Mouse (Mus musculus) forebrain, embryonic 12.5 days (tissue): ENCODE data around the gene Hspbp1. TPM values are rescaled to one million over a fixed set of nuclear protein-coding genes. Genes with fewer than 3 reads are reported as not detected.

Experiments used
- ATAC-seq: fragments of 200-750 bp; cut with Nextera tagmentation; 2 replicates; pipeline ENCODE4 v1.8.0; 2017; ENCODE audit warnings: moderate TSS enrichment; ENCODE audit not compliant: low FRiP score
- H3K27ac ChIP-seq: fragments of 300-500 bp; sonication (generic); 2 replicates; pipeline ENCODE4 v1.5.1; 2016; ENCODE audit warnings: mild to moderate bottlenecking
- H3K27me3 ChIP-seq: fragments of 300-500 bp; sonication (generic); 2 replicates; pipeline ENCODE4 v1.6.1; 2016; ENCODE audit warnings: mild to moderate bottlenecking
- H3K36me3 ChIP-seq: fragments of 300-500 bp; sonication (generic); replicated peaks from 2 replicates; pipeline ENCODE4 v1.6.1; 2016; ENCODE audit warnings: mild to moderate bottlenecking
- H3K4me1 ChIP-seq: fragments of 300-500 bp; sonication (generic); 2 replicates; pipeline ENCODE4 v1.6.1; 2016
- H3K4me2 ChIP-seq: fragments of 300-500 bp; sonication (generic); 2 replicates; pipeline ENCODE4 v1.6.1; 2016; ENCODE audit warnings: mild to moderate bottlenecking, moderate library complexity
- H3K4me3 ChIP-seq: fragments of 300-500 bp; sonication (generic); replicated peaks from 2 replicates; pipeline ENCODE4 v1.5.1; 2016; ENCODE audit warnings: mild to moderate bottlenecking
- H3K9ac ChIP-seq: fragments of 300-500 bp; sonication (generic); 2 replicates; pipeline ENCODE4 v1.6.1; 2016; ENCODE audit warnings: mild to moderate bottlenecking
- H3K9me3 ChIP-seq: fragments of 300-500 bp; sonication (generic); 2 replicates; pipeline ENCODE4 v1.6.1; 2016
- WGBS: fragments of 180-500 bp; shearing (Covaris S2); methylation state at CpG from one replicate; pipeline ENCODE4 v1.1.7; 2016; 5-methylcytosine and 5-hydroxymethylcytosine counted together
- polyA plus RNA-seq: library from polyadenylated mRNA; unstranded; fragments of >200 nt; fragmentation: Nextera tagmentation; extraction: Ambion mirVana; gene quantifications from 2 replicates; pipeline ENCODE4 v1.2.1, GENCODE M21; 2016

Hspbp1 gene
- polyA plus RNA-seq, 1 experiment from 2014 or later: 114 TPM

DNA sequence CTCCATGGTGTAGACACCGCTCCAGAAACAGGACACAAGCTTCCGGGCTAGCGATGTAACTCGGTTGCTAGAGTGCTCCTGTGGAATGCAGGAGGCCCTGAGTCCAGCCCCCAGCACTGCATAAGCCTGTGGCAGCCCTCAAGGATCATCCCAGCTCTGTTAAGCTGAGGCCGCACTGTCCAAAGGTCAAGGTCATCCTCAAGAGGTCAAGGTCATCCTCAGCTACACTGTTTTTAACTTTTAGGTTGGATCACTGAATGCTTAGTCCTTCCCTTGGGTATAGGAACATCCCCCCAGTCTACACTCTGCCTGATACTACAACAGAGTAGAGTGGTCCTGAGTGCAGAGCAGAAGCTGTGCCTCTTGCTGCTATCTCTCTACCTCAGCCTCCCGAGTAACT lies 8.1 kb upstream of the Hspbp1 start:
- 81% methylated on average over 6 of the region's 6 CpGs for WGBS

DNA sequence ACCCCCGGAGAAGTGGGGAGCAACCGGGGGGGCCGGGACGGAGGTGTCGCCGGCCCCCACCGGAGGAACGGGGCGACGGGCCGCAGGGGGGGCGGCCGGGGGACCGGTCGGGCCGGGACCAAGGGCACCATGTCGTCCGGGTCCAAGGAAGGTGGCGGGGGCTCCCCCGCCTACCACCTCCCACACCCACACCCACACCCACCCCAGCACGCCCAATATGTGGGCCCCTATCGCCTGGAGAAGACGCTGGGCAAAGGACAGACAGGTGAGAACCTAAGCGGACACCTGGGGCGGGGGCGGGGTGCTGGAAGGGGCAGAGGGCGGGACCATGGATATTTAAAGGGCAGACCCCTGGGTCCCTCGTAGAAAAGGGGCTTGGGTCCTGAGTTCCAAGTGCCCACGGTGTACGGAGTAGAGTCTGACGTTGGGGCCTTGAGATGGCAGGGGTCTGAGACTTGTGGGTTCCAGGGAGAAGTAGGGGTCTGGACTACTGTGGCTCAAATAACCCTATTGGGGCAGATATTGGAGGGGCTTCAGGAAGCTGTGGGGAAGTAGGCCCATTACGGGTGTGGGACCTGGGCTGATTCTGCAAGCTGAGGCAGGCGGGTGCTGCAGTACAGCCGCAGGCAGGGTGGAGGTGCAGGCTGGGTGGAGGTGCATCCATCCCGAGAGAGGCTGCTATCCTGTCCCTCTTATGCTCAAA lies 6.2 kb upstream of the Hspbp1 start:
- H3K4me2 ChIP-seq: peak overlapping the region; percentile 77

More for the DNA sequence above, 8.1 kb upstream of the Hspbp1 start:
- H3K27me3 ChIP-seq: no peaks in the 10 kb centered on the region
- H3K27ac ChIP-seq: no peak overlapping the region
- H3K9me3 ChIP-seq: no peaks in the 10 kb centered on the region
- ATAC-seq: no peak
- H3K4me3 ChIP-seq: no peak overlapping the region
- peaks cover 54% of the 10 kb centered on the region for H3K36me3 ChIP-seq
- no peak overlapping the region for H3K4me2 ChIP-seq
- H3K4me1 ChIP-seq: peaks cover 14% of the 10 kb centered on the region
- no peak overlapping the region for H3K9ac ChIP-seq

DNA sequence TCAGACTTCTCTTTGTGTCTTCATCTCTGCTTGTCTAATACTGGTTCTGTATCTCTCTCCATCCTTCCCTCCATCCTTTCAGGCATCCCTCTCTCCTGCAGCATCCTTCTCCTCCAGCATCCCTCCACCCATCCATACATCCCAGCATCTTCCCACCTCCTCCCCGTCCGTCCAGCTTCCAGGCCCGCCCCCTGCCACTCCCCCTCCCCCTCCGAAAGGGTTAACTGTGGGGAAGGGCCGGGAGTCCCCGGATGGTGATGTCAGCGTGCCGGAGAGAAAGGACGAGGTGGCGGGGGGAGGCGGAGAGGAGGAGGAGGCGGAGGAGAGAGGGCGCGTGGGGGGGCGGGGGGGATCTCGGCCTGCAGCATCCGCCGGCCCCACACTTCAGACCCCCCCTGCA lies 5.5 kb upstream of the Hspbp1 start, which contains the start of gene Brsk1:
Gene Brsk1, plus strand, starts transcription at position 218 of the 400 bp plus-strand sequence.
- Histone ChIP-seq H3K4me2 (peak within 1 kb of the TSS; percentile 77), H3K27ac (peak within 1 kb of the TSS; percentile 97), H3K4me1 (peaks cover 14% of the 10 kb centered on the region), H3K27me3 (no peaks in the 10 kb centered on the region), H3K36me3 (peaks cover 30% of the 10 kb centered on the region), H3K4me3 (peak within 1 kb of the TSS; percentile 100), H3K9ac (peak within 1 kb of the TSS; percentile 100), H3K9me3 (no peaks in the 10 kb centered on the region)
- WGBS: 4% methylated on average over 4 of the region's 18 CpGs
- ATAC-seq: peak; percentile 93

More for the DNA sequence above, 6.2 kb upstream of the Hspbp1 start:
- peak overlapping the region; percentile 100 for H3K4me3 ChIP-seq
- ATAC-seq: peak; percentile 71
- H3K9me3 ChIP-seq: no peaks in the 10 kb centered on the region
- 6% methylated on average over 15 of the region's 35 CpGs for WGBS
- peak overlapping the region; percentile 100 for H3K9ac ChIP-seq
- peaks cover 14% of the 10 kb centered on the region for H3K4me1 ChIP-seq
- peaks cover 37% of the 10 kb centered on the region for H3K36me3 ChIP-seq
- no peaks in the 10 kb centered on the region for H3K27me3 ChIP-seq
- H3K27ac ChIP-seq: peak overlapping the region; percentile 97

DNA sequence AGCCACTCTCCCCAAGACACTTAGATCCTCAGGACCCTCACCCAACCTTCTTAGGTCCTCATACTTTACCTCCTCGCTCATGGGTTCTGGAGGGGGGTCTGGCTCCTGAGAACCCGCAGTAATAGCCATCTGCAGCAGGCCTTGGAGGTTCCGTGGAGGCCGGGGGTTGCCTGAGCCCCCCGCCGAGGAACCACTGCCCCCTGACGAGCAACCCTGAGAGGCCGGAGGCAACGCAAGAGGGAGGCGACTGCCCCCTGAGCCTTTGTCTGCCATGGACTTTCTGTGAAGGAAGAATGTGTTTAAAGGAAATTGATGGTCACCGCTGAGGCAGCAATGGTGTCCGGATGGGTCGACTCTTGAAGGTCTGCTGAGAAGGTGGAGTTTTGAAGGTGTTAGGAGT lies 665 bp downstream of the Hspbp1 start:
- ATAC-seq: peak; percentile 2; the same call in 1 of the 2 replicates
- Histone ChIP-seq H3K27me3 (no peaks in the 10 kb centered on the region), H3K27ac (0 out of 2 replicates have a peak overlapping the region, but pooled peaks have one; percentile 82), H3K4me1 (peaks cover 10% of the 10 kb centered on the region), H3K9me3 (no peaks in the 10 kb centered on the region), H3K4me2 (peak overlapping the region; percentile 80), H3K9ac (peak overlapping the region; percentile 55), H3K4me3 (peak overlapping the region; percentile 68), H3K36me3 (peaks cover 23% of the 10 kb centered on the region)
- 2% methylated on average over 13 of the region's 13 CpGs for WGBS

DNA sequence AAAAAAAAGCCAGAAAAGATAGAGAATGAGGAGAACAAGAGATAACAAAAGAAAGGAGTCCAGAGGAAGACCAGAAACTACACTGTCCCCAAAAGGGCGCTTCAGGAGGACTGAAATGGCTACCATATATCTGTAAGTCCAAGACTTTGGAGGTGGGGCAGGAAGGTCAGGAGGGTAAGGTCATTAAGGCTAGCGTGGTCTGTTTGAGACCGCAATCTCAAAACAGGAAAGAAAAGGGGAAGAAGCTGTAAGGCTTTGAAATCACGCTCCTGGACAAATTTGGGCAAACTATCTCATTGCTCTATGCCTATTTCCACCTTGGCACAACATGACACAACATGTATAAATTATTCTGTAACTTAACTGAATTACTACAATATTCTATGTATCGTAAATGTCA lies 1.6 kb downstream of the Hspbp1 start:
- Histone ChIP-seq H3K4me1 (peaks cover 10% of the 10 kb centered on the region), H3K27ac (no peak overlapping the region), H3K9me3 (no peaks in the 10 kb centered on the region), H3K27me3 (no peaks in the 10 kb centered on the region), H3K4me2 (no peak overlapping the region), H3K4me3 (no peak overlapping the region), H3K36me3 (peaks cover 27% of the 10 kb centered on the region), H3K9ac (no peak overlapping the region)
- WGBS: 94% methylated on average over 5 of the region's 5 CpGs
- no peak for ATAC-seq

DNA sequence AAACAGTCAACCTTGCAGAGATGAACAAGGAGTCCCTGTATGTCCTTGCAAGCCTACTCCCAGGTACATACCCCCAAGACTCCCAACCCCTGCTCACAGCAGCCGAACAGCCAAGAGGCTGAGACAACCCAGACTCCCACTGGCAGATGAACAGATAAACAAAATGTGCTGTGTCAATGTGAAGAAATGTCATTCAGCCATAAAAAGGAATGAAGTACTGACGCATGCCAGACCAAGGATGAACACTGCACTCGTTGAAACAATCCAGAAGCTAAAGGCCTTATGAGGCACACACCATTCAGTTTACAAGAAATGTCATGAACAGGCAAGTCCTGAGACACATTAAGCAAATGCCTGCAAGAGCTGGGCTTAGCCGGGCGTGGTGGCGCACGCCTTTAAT lies 9.7 kb downstream of the Hspbp1 start:
- Histone ChIP-seq H3K9me3 (no peaks in the 10 kb centered on the region), H3K27me3 (no peaks in the 10 kb centered on the region), H3K4me3 (no peak overlapping the region), H3K36me3 (peaks cover 64% of the 10 kb centered on the region), H3K4me1 (no peaks in the 10 kb centered on the region), H3K4me2 (no peak overlapping the region), H3K9ac (no peak overlapping the region), H3K27ac (no peak overlapping the region)
- 95% methylated on average over 7 of the region's 7 CpGs for WGBS
- no peak for ATAC-seq

DNA sequence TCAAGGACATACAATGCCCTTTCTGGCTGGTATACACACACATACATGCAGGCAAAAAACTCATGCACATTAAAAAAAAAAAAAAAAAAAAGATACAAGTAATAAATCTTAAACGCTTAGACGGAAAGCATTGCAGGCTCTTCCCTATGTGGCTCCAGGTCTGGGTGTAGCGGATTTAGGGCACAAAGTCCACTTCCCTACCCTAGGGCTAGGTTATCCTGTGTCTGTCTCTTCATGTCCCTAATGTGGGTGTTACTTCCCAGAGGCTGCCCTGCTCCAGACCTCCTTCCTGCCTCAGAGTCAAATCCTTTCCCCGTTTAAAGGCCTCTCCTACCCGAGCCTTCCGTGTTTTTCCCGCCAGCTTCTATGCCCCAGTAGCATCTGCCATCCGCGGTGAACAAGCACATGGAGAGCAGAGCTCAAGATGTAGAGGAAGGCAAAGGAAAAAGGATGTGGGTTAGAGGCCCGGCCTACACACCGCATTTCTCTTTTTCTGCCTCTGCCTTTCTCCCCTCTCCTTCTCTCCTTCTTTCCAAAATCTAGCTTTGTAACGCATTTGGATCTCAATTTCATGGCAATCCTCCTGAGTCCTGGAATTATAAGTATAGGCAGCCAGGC lies 10.6 kb downstream of the Hspbp1 start:
- no peak overlapping the region for H3K4me3 ChIP-seq
- H3K4me1 ChIP-seq: no peaks in the 10 kb centered on the region
- peaks cover 65% of the 10 kb centered on the region for H3K36me3 ChIP-seq
- ATAC-seq: no peak
- H3K9me3 ChIP-seq: no peaks in the 10 kb centered on the region
- no peak overlapping the region for H3K27ac ChIP-seq
- no peak overlapping the region for H3K9ac ChIP-seq
- no peak overlapping the region for H3K4me2 ChIP-seq
- 95% methylated on average over 12 of the region's 12 CpGs for WGBS
- H3K27me3 ChIP-seq: no peaks in the 10 kb centered on the region

DNA sequence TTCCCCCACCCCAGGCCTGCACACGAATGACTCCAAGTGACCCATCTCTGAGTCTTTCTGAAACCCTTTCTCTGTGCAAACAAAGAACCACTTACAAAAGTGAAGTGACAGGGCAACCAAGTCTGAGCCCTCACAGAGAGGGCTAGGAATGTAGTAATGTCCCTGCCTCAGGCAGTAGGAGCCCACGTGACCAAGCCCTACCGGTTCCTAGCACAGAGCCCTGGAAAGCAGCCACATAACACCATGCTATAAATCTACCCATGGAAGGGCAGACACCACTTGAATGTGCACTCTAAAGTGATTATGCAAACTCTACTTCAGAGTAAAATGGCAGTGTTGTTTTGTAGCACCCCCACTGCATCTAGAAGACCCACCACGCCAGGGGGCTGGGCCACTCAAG lies 12.9 kb downstream of the Hspbp1 start:
- H3K9me3 ChIP-seq: no peaks in the 10 kb centered on the region
- H3K4me3 ChIP-seq: no peak overlapping the region
- 73% methylated on average over 4 of the region's 4 CpGs for WGBS
- H3K9ac ChIP-seq: no peak overlapping the region
- H3K27me3 ChIP-seq: no peaks in the 10 kb centered on the region
- no peak overlapping the region for H3K27ac ChIP-seq
- no peaks in the 10 kb centered on the region for H3K4me1 ChIP-seq
- no peak for ATAC-seq
- H3K4me2 ChIP-seq: no peak overlapping the region
- peaks cover 57% of the 10 kb centered on the region for H3K36me3 ChIP-seq

DNA sequence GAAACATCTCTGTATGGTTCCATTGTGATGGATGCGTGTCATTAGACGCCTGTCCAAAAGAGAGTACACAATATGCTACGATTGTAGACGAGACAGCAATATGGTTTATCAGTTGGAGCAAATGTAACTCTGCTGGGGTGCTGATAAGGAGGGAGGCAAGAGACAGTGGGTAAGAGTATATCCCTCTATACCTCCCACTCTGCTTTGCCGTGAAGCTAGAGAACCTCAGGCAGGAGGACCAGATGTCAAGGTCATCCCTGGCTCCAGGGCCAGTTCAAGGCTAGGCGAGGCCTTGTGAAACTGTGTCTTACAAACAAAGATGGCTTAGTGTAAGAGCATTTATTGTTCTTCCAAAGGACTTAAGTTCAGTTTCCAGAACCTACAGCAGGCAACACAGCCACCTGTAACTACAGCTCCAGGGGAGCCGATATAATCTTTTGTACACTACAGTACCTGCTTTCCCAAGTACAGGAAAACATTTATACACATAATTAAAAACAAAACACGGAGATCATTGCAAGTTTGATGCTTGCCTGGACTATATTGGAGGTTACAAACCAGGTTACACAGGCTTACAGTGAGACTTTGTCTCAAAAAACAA lies 14.1 kb downstream of the Hspbp1 start:
- 94% methylated on average over 8 of the region's 8 CpGs for WGBS
- Histone ChIP-seq H3K4me2 (no peak overlapping the region), H3K27me3 (no peaks in the 10 kb centered on the region), H3K4me3 (no peak overlapping the region), H3K36me3 (peaks cover 57% of the 10 kb centered on the region), H3K9ac (no peak overlapping the region), H3K27ac (no peak overlapping the region), H3K4me1 (no peaks in the 10 kb centered on the region), H3K9me3 (no peaks in the 10 kb centered on the region)
- no peak for ATAC-seq

DNA sequence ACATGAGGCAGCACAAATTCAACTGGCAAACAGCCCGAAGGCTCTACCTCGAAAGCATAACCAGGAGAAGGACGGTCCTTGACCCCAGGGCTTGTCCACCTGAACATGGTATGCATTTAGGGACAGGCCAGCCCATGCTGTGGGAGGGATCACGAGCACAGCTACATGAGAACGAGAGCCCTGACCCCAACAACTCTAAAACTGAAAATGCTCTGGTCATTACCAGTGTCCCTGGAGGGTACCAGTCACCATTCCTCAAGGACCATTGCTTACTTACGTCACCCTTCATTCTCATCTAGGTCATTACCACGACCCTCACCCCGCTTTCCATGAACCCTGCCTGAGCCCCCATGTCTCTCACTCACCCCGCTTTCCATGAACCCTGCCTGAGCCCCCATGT lies 15.7 kb downstream of the Hspbp1 start:
- Histone ChIP-seq H3K4me2 (no peak overlapping the region), H3K4me1 (no peaks in the 10 kb centered on the region), H3K27ac (no peak overlapping the region), H3K9ac (no peak overlapping the region), H3K36me3 (peaks cover 49% of the 10 kb centered on the region), H3K27me3 (no peaks in the 10 kb centered on the region), H3K4me3 (no peak overlapping the region), H3K9me3 (no peaks in the 10 kb centered on the region)
- WGBS: 97% methylated on average over 9 of the region's 9 CpGs
- ATAC-seq: no peak

DNA sequence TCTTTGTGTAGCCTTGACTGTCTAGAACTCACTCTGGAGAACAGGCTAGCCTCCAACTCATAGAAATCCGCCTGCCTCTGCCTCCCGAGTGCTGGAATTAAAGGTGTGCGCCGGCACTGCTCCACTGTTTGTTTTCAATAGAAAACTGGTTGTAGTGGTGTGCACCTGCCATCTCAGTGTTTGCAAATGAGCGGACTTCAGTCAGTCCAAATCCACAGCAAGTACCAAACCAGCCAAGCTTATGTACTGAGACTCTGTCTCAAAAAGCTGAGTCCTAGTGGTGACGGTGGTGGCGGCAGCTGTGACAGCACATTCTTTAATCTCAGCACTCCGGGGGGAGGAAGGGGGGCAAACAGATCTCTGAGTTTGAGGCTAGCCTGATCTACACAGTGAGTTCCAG lies 16.4 kb downstream of the Hspbp1 start:
- 92% methylated on average over 8 of the region's 8 CpGs for WGBS
- peaks cover 49% of the 10 kb centered on the region for H3K36me3 ChIP-seq

DNA sequence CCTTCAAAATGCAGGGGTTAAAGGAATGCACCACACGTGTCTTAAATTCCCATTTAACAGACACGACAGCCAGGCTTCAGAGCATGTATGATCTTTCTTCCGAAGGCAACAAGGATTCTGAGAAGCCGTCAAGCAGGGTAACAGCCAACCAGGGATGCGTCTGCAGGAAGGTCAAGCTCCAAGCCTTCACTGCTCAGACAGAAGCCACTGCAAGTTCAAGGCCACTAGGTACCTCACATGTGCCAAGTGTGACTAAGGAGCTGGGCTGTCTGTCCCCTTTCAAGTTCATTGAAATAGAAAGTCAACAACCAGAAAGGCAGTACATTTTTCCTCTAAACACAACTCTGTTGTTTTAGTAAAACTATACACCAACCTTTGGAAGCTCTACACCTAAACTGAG lies 18.0 kb downstream of the Hspbp1 start:
- H3K4me2 ChIP-seq: no peak overlapping the region
- no peak overlapping the region for H3K9ac ChIP-seq
- no peaks in the 10 kb centered on the region for H3K4me1 ChIP-seq
- peaks cover 47% of the 10 kb centered on the region for H3K36me3 ChIP-seq
- H3K27ac ChIP-seq: no peak overlapping the region
- no peaks in the 10 kb centered on the region for H3K9me3 ChIP-seq
- no peak for ATAC-seq
- 95% methylated on average over 5 of the region's 5 CpGs for WGBS
- no peak overlapping the region for H3K4me3 ChIP-seq
- H3K27me3 ChIP-seq: no peaks in the 10 kb centered on the region

More for the DNA sequence above, 16.4 kb downstream of the Hspbp1 start:
- H3K27me3 ChIP-seq: no peaks in the 10 kb centered on the region
- H3K27ac ChIP-seq: no peak overlapping the region
- H3K9me3 ChIP-seq: no peaks in the 10 kb centered on the region
- no peak for ATAC-seq
- H3K4me2 ChIP-seq: no peak overlapping the region
- H3K4me3 ChIP-seq: no peak overlapping the region
- H3K4me1 ChIP-seq: no peaks in the 10 kb centered on the region
- no peak overlapping the region for H3K9ac ChIP-seq
